Mouse (Mus musculus): ENCODE data around the gene Orc2.

GRCm38 (mm10) chr1:58420961-58421360 lies 83.9 kb downstream of the Orc2 start:
- TF ChIP-seq CTCF (IDR thresholded peaks at IDR 0.05; ENCODE audit: control insufficient read depth, insufficient read depth, insufficient read length) (no peak), MAX (IDR thresholded peaks at IDR 0.05) (no peak), MYOG (IDR thresholded peaks at IDR 0.05; ENCODE audit: control insufficient read depth, extremely low read depth, insufficient read length) (no peak)

All from C2C12 (cell line).